Mouse (Mus musculus): ENCODE data around the gene Dnaja4. TPM values are rescaled to one million over a fixed set of nuclear protein-coding genes. Genes with fewer than 3 reads are reported as not detected.

The Dnaja4 gene
- total and polyA plus RNA-seq, 2 experiments, result 2.2 to 3.5 TPM

DNA sequence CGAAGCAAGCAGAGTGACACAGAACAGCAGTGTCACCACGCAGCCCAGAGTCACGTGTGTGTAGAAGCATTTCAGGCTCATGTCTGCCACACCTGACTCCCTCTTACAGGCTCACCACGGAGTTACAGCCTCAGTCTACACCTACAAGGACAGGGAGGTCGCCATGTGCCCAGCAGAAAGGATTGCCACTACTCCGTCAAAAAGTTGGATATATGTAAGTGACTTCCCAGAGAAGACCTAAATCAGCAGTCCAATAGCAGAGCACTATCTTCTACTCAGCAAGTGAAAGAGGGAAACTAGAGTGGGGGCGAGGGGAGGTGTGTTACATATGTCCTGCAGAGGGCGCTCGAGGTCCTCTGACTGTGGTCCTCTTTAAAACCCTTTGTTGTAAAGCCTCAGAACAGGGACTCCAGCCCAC is 37.6 kb downstream of the Dnaja4 start:
- DNase-seq (ENCODE audit: extremely low read depth, low read depth, low spot score), result peak; percentile 59
- Histone ChIP-seq H3K79me2 (ENCODE audit: control insufficient read depth, insufficient read depth, low read length) (peaks cover 8% of the 10 kb centered on the region; the same call in 1 of the 2 replicates), H3K27me3 (ENCODE audit: control insufficient read depth, insufficient read depth, low read length) (no peaks in the 10 kb centered on the region), H3K4me1 (ENCODE audit: control insufficient read depth, insufficient read depth, low read length) (peaks cover 12% of the 10 kb centered on the region; the same call in 1 of the 2 replicates), H3K36me3 (ENCODE audit: control insufficient read depth, insufficient read depth, low read length) (no peaks in the 10 kb centered on the region), H3K9ac (ENCODE audit: low read depth, low read length) (no peak overlapping the region), H3K4me3 (ENCODE audit: insufficient read depth, low read depth, low read length) (no peak overlapping the region), H3K27ac (replicated peaks; ENCODE audit: insufficient read depth, low read depth, low read length) (no peak overlapping the region)
- TF ChIP-seq CTCF (IDR thresholded peaks at IDR 0.05; ENCODE audit: low read depth, low read length) (peak; percentile 78), POLR2A (IDR thresholded peaks at IDR 0.05; ENCODE audit: extremely low read depth, insufficient read depth, low read length) (no peak)
- WGBS, result 27% methylated on average over 9 of the region's 9 CpGs

- H3K9ac ChIP-seq (ENCODE audit: low read depth, low read length), result no peak overlapping the region
- H3K4me3 ChIP-seq (ENCODE audit: insufficient read depth, low read depth, low read length), result no peak overlapping the region
- peaks cover 7% of the 10 kb centered on the region; the same call in 1 of the 2 replicates for H3K4me1 ChIP-seq (ENCODE audit: control insufficient read depth, insufficient read depth, low read length)
- no peak for DNase-seq (ENCODE audit: extremely low read depth, low read depth, low spot score)
- TF ChIP-seq POLR2A (IDR thresholded peaks at IDR 0.05; ENCODE audit: extremely low read depth, insufficient read depth, low read length), result no peak
- TF ChIP-seq CTCF (IDR thresholded peaks at IDR 0.05; ENCODE audit: low read depth, low read length), result peak; percentile 65
- no peaks in the 10 kb centered on the region for H3K79me2 ChIP-seq (ENCODE audit: control insufficient read depth, insufficient read depth, low read length)
- H3K27me3 ChIP-seq (ENCODE audit: control insufficient read depth, insufficient read depth, low read length), result no peaks in the 10 kb centered on the region
- WGBS, result 45% methylated on average over 3 of the region's 3 CpGs
- H3K36me3 ChIP-seq (ENCODE audit: control insufficient read depth, insufficient read depth, low read length), result no peaks in the 10 kb centered on the region
- H3K27ac ChIP-seq (replicated peaks; ENCODE audit: insufficient read depth, low read depth, low read length), result no peak overlapping the region
Measured at GRCm38 (mm10) chr9:54738376-54738775, 39.7 kb downstream of the Dnaja4 start.

DNA sequence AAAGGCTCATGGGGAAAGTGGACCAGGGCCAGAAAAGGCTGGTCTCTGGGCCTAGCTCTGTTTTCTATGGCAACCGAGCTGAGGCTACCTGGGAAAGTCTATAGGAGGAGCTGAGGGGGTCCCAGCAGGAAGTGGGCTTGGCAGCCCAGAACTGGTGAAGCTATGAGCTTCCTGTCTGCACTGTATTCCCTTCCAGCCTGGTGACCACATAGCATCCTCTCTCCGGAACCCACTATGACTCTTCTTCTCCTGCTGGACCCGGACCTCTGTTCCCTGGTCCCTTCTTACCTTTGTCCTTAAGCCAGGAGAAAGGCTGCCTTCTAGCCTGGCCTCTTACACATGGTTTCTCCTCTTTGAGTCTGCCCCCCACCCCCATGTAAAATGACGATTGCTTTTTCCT is 45.2 kb downstream of the Dnaja4 start:
- Histone ChIP-seq H3K36me3 (ENCODE audit: control insufficient read depth, insufficient read depth, low read length) (no peaks in the 10 kb centered on the region), H3K9ac (ENCODE audit: low read depth, low read length) (no peak overlapping the region), H3K4me1 (ENCODE audit: control insufficient read depth, insufficient read depth, low read length) (no peaks in the 10 kb centered on the region), H3K27ac (replicated peaks; ENCODE audit: insufficient read depth, low read depth, low read length) (no peak overlapping the region), H3K4me3 (ENCODE audit: insufficient read depth, low read depth, low read length) (no peak overlapping the region), H3K27me3 (ENCODE audit: control insufficient read depth, insufficient read depth, low read length) (no peaks in the 10 kb centered on the region), H3K79me2 (ENCODE audit: control insufficient read depth, insufficient read depth, low read length) (no peaks in the 10 kb centered on the region)
- 68% methylated on average over 4 of the region's 4 CpGs for WGBS
- DNase-seq (ENCODE audit: extremely low read depth, low read depth, low spot score), result no peak
- TF ChIP-seq POLR2A (IDR thresholded peaks at IDR 0.05; ENCODE audit: extremely low read depth, insufficient read depth, low read length) (no peak), CTCF (IDR thresholded peaks at IDR 0.05; ENCODE audit: low read depth, low read length) (no peak)

- 86% methylated on average over 13 of the region's 13 CpGs for WGBS
Measured at GRCm38 (mm10) chr9:54745740-54746370, 47.2 kb downstream of the Dnaja4 start.

DNA sequence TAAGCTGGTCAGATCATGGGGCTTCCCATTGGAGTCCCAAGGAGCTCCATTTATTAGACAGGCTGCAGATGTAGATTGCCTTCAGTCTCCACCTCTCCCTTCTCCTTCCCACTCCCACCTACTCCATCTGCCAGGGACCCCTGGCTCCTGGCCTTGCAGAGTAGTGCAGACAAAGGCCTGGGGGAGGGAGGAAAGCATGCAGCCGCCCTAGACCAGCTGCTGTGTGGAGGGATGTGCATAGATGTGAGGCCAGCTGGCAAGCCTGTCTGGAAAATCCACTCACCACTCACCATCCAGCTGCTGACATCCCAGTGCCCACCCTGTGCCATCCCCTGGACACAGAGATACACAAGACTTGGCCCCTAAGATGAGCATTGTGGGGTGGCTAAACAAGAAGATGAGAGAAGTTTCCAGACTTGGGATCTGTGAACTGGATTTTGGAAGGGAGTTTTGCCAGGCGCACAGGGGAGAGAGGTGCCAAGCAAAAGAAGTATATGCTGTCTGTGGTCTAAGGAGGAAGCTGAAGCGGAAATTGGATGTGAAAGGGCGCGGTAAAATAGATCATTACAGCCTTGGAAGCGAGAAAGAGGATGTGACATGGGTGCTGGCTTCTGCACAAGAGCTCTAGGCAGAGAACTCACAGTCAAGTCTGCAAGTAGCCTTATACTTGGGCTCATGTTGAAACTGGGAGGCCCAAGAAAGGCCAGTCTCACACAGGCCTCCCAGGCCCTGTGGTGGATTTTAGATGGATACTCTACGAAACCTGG is 51.7 kb downstream of the Dnaja4 start:
- TF ChIP-seq CTCF (IDR thresholded peaks at IDR 0.05; ENCODE audit: low read depth, low read length) (no peak), POLR2A (IDR thresholded peaks at IDR 0.05; ENCODE audit: extremely low read depth, insufficient read depth, low read length) (no peak)
- H3K27me3 ChIP-seq (ENCODE audit: control insufficient read depth, insufficient read depth, low read length), result no peaks in the 10 kb centered on the region; the same call in 1 of the 2 replicates
- no peaks in the 10 kb centered on the region for H3K4me1 ChIP-seq (ENCODE audit: control insufficient read depth, insufficient read depth, low read length)
- H3K9ac ChIP-seq (ENCODE audit: low read depth, low read length), result no peak overlapping the region
- no peak overlapping the region for H3K27ac ChIP-seq (replicated peaks; ENCODE audit: insufficient read depth, low read depth, low read length)
- no peak for DNase-seq (ENCODE audit: extremely low read depth, low read depth, low spot score)
- no peaks in the 10 kb centered on the region for H3K36me3 ChIP-seq (ENCODE audit: control insufficient read depth, insufficient read depth, low read length)
- H3K79me2 ChIP-seq (ENCODE audit: control insufficient read depth, insufficient read depth, low read length), result no peaks in the 10 kb centered on the region
- WGBS, result 85% methylated on average over 7 of the region's 7 CpGs
- no peak overlapping the region for H3K4me3 ChIP-seq (ENCODE audit: insufficient read depth, low read depth, low read length)

More at GRCm38 (mm10) chr9:54745740-54746370, 47.2 kb downstream of the Dnaja4 start:
- no peak for DNase-seq (ENCODE audit: extremely low read depth, low read depth, low spot score)
- Histone ChIP-seq H3K27ac (replicated peaks; ENCODE audit: insufficient read depth, low read depth, low read length) (no peak overlapping the region), H3K9ac (ENCODE audit: low read depth, low read length) (no peak overlapping the region), H3K36me3 (ENCODE audit: control insufficient read depth, insufficient read depth, low read length) (no peaks in the 10 kb centered on the region), H3K27me3 (ENCODE audit: control insufficient read depth, insufficient read depth, low read length) (no peaks in the 10 kb centered on the region), H3K4me1 (ENCODE audit: control insufficient read depth, insufficient read depth, low read length) (no peaks in the 10 kb centered on the region), H3K79me2 (ENCODE audit: control insufficient read depth, insufficient read depth, low read length) (no peaks in the 10 kb centered on the region), H3K4me3 (ENCODE audit: insufficient read depth, low read depth, low read length) (no peak overlapping the region)
- TF ChIP-seq CTCF (IDR thresholded peaks at IDR 0.05; ENCODE audit: low read depth, low read length) (no peak), POLR2A (IDR thresholded peaks at IDR 0.05; ENCODE audit: extremely low read depth, insufficient read depth, low read length) (no peak)
